Mouse (Mus musculus) frontal cortex, adult (tissue): ENCODE results near the gene Ghrhr.

Experiments
- ATAC-seq: cut with Nextera tagmentation; 2 replicates; pipeline ENCODE4 v1.9.2; 2017; ENCODE audit warnings: mild to moderate bottlenecking, moderate library complexity, mixed read lengths; ENCODE audit not compliant: low TSS enrichment

The Ghrhr gene

GRCm38 (mm10) chr6:55396176-55396575 lies 20.1 kb downstream of the Ghrhr start:
- ATAC-seq = peak; percentile 53

GRCm38 (mm10) chr6:55396622-55397041 lies 20.5 kb downstream of the Ghrhr start:
- peak; percentile 65 for ATAC-seq

- peak; percentile 11; the same call in 1 of the 2 replicates for ATAC-seq
Measured at GRCm38 (mm10) chr6:55398869-55399628, 23.0 kb downstream of the Ghrhr start.

GRCm38 (mm10) chr6:55399910-55400309 lies 23.8 kb downstream of the Ghrhr start:
- no peak for ATAC-seq

- no peak for ATAC-seq
Measured at GRCm38 (mm10) chr6:55402041-55402776, 26.1 kb downstream of the Ghrhr start.

- no peak for ATAC-seq
Measured at GRCm38 (mm10) chr6:55403411-55404309, 27.6 kb downstream of the Ghrhr start.

GRCm38 (mm10) chr6:55404421-55404990 lies 28.4 kb downstream of the Ghrhr start:
- ATAC-seq = no peak

- peak; percentile 61; the same call in 1 of the 2 replicates for ATAC-seq
Measured at GRCm38 (mm10) chr6:55407345-55407744, 31.2 kb downstream of the Ghrhr start.

- 0 out of 2 replicates have a peak, but pooled peaks have one; percentile 36 for ATAC-seq
Measured at GRCm38 (mm10) chr6:55410119-55410775, 34.2 kb downstream of the Ghrhr start.

- ATAC-seq = peak; percentile 41; the same call in 1 of the 2 replicates
Measured at GRCm38 (mm10) chr6:55410977-55411376, 34.9 kb downstream of the Ghrhr start.

- peak; percentile 86 for ATAC-seq
Measured at GRCm38 (mm10) chr6:55416202-55416601, 40.1 kb downstream of the Ghrhr start.

GRCm38 (mm10) chr6:55418746-55419410 lies 42.8 kb downstream of the Ghrhr start:
- no peak for ATAC-seq

GRCm38 (mm10) chr6:55420411-55420810 lies 44.3 kb downstream of the Ghrhr start:
- ATAC-seq = no peak

- ATAC-seq = no peak
Measured at GRCm38 (mm10) chr6:55420869-55421361, 44.8 kb downstream of the Ghrhr start.

GRCm38 (mm10) chr6:55432121-55432520 lies 56.0 kb downstream of the Ghrhr start:
- no peak for ATAC-seq

GRCm38 (mm10) chr6:55434360-55434759 lies 58.3 kb downstream of the Ghrhr start:
- ATAC-seq = peak; percentile 91

- peak; percentile 36; the same call in 1 of the 2 replicates for ATAC-seq
Measured at GRCm38 (mm10) chr6:55435266-55436159, 59.4 kb downstream of the Ghrhr start.

GRCm38 (mm10) chr6:55437919-55438318 lies 61.8 kb downstream of the Ghrhr start:
- no peak for ATAC-seq
